Mouse (Mus musculus): ENCODE results near the gene Gla. TPM values are rescaled to one million over a fixed set of nuclear protein-coding genes. Genes with fewer than 3 reads are reported as not detected.
A peak's percentile ranks its signal among the peaks of the same experiment; 100 is the strongest.

Gene Gla
- polyA plus RNA-seq, 1 experiment from 2014 or later, result 5.0 TPM

DNA sequence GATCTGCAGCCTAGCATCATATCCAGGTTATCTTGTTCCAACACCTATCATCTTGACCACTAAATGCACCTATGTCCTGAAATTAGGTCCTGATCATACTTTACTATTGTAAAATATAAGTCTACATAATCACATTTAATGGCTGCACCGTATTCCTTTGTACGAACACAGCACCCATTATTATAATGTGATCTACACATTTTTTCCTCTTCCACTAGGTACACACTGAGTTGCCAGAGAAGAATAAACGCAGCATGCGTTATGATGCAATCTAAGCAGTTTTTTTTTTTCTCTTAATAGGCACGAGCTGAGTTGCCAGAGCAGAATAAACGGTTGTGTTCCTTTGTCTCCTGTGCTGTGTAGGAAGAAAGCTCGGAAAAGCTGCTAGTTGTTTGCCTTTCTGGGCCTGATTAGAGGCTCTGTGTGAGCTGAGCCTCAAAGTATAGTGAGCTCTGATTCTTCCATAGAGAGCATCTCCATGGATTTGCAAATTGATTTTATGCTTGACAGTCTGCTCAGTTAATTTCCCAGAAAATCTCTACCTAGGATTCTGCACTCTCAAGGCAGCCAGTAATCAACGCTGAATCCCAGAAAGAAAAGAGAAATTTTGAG lies 19.4 kb upstream of the Gla start:
- WGBS, result 32% methylated on average over 8 of the region's 8 CpGs
- Histone ChIP-seq H3K4me3 (no peak overlapping the region), H3K9me3 (no peaks in the 10 kb centered on the region), H3K27ac (replicated peaks) (peak overlapping the region; percentile 75), H3K27me3 (no peaks in the 10 kb centered on the region), H3K9ac (no peak overlapping the region), H3K4me1 (replicated peaks) (0 out of 2 replicates have a peak, but pooled peaks cover 6% of the 10 kb centered on the region), H3K36me3 (no peaks in the 10 kb centered on the region), H3K4me2 (no peak overlapping the region)
- peak; percentile 59 for ATAC-seq (ENCODE audit: low FRiP score, low read depth)

DNA sequence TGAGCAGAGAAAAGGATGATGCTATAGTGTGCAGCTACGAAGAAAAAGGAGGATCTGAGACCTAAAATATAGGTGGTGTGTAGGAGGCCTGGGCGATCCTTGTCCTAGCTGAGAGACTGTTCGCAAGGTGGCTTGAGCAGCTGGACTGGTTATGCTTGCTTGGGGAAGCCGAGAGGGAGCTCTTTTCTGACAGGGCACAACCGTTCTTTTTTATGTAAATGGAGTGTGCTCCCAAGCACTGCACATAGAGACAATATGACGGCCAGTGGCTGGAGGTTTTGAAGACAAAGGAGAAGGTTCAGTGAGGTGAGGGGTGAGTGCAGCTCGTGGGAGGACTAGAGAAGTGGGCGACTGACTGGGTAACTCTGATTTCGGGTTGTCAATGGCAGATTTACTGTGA lies 18.8 kb upstream of the Gla start:
- Histone ChIP-seq H3K27me3 (no peaks in the 10 kb centered on the region), H3K9me3 (no peaks in the 10 kb centered on the region), H3K27ac (replicated peaks) (peak overlapping the region; percentile 75), H3K4me1 (replicated peaks) (0 out of 2 replicates have a peak, but pooled peaks cover 6% of the 10 kb centered on the region), H3K9ac (no peak overlapping the region), H3K4me3 (no peak overlapping the region), H3K4me2 (no peak overlapping the region), H3K36me3 (no peaks in the 10 kb centered on the region)
- 27% methylated on average over 9 of the region's 9 CpGs for WGBS
- ATAC-seq (ENCODE audit: low FRiP score, low read depth), result no peak; the same call in 1 of the 2 replicates

DNA sequence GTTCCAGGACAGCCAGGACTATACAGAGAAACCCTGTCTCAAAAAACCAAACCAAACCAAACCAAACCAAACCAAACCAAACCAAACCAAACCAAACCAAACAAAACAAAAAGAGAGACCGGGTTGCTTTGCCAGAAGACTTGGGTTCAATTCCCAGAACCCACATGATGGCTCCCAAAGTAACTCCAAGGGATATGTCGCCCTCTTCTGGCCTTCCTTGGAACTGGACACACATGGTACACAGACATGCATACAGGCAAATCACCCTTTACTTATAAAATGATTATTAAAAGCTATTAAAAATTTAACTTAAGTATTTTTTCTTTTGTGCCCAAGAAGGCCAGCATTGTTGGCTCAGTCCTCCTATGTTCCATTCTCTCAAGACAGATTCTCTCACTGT lies 13.4 kb upstream of the Gla start:
- Histone ChIP-seq H3K4me1 (replicated peaks) (no peaks in the 10 kb centered on the region), H3K36me3 (no peaks in the 10 kb centered on the region), H3K4me2 (no peak overlapping the region), H3K4me3 (no peak overlapping the region), H3K9ac (no peak overlapping the region), H3K27ac (replicated peaks) (no peak overlapping the region), H3K27me3 (no peaks in the 10 kb centered on the region), H3K9me3 (no peaks in the 10 kb centered on the region)
- ATAC-seq (ENCODE audit: low FRiP score, low read depth), result no peak
- 73% methylated on average over 2 of the region's 2 CpGs for WGBS

DNA sequence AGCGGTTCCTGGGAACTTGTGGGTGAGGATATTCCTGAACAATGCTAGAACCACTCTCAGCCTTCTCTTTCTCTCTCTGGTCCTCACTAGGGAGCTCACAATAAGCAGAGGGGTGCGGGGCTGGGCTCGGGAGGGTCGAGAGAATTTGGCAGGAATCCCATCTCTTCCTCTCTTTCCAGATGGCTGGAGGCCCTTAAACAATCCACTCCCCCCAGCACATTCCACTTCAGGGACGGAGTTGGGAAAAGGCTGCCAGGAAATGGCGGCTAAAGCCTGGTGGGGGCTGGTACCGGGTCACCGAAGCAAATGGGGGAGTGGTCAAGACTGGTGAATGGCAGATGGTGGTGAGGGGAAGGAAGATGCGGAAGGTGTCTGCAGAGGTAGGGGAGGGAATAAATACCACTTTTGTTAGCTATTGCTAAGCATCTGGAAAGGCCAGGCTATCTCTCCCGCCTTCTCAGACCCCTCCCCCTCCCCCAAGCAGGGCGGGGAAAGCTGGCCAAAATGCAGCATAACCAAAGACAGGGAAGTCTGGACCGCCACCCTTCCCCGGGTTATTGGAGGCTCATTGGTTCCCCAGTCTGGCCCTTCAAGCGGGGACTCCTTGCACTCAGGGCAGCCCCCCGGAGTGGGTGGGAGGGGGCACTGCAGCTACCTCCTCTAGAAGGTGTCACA lies 11.5 kb upstream of the Gla start:
- Histone ChIP-seq H3K4me1 (replicated peaks) (no peaks in the 10 kb centered on the region), H3K9me3 (no peaks in the 10 kb centered on the region), H3K27me3 (no peaks in the 10 kb centered on the region), H3K4me3 (peak overlapping the region; percentile 32), H3K4me2 (peak overlapping the region; percentile 56), H3K36me3 (no peaks in the 10 kb centered on the region), H3K27ac (replicated peaks) (peak overlapping the region; percentile 79), H3K9ac (peak overlapping the region; percentile 27; the same call in 1 of the 2 replicates)
- WGBS, result 17% methylated on average over 14 of the region's 15 CpGs
- peak; percentile 91 for ATAC-seq (ENCODE audit: low FRiP score, low read depth)

DNA sequence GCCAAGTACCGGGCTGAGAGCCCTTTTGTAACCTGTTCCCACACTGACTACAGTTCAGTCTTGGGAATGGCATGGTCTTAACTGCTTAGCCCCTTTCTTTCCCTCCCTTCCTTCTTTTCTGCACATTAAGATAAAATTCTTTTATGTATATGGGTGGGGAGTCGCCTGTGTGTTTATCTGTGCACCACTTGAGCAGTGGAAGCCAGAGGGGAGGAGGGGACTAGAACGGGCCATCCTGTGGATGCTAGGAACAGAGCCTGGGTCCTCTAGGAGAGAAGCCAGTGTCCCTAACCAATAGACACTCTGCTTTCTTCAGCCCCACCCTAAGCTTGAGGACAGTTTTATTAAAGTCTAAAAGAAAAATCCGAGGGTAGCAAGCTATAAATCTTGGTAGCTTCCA lies 10.1 kb upstream of the Gla start:
- Histone ChIP-seq H3K27ac (replicated peaks) (no peak overlapping the region), H3K27me3 (no peaks in the 10 kb centered on the region), H3K4me1 (replicated peaks) (no peaks in the 10 kb centered on the region), H3K4me2 (no peak overlapping the region), H3K9ac (no peak overlapping the region), H3K9me3 (no peaks in the 10 kb centered on the region), H3K4me3 (no peak overlapping the region), H3K36me3 (no peaks in the 10 kb centered on the region)
- WGBS, result 89% methylated on average over 4 of the region's 4 CpGs
- ATAC-seq (ENCODE audit: low FRiP score, low read depth), result no peak

DNA sequence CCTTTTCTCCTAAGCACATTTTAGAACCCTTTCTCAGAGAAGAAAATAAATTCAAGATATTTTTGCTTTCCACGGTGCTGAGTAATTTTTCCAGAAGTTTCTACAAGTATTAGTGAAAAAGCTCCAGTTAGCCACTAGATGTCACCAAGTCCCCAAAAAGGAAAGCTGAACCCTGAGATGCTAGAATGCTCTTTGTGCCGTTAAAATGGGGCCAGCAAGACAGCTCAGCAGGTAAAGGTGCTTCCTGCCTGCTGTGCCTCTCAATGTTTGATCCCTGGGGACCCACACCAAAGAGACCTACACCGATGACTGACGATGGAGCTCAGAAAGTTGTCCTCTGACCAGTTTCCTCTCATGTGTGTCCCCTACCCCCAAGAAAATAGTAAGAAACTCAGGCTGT lies 8.5 kb upstream of the Gla start:
- ATAC-seq (ENCODE audit: low FRiP score, low read depth), result no peak
- H3K9me3 ChIP-seq, result no peaks in the 10 kb centered on the region
- no peak overlapping the region for H3K27ac ChIP-seq (replicated peaks)
- no peak overlapping the region for H3K9ac ChIP-seq
- 39% methylated on average over 4 of the region's 4 CpGs for WGBS
- H3K36me3 ChIP-seq, result no peaks in the 10 kb centered on the region
- H3K4me3 ChIP-seq, result no peak overlapping the region
- H3K27me3 ChIP-seq, result no peaks in the 10 kb centered on the region
- no peak overlapping the region for H3K4me2 ChIP-seq
- H3K4me1 ChIP-seq (replicated peaks), result no peaks in the 10 kb centered on the region

DNA sequence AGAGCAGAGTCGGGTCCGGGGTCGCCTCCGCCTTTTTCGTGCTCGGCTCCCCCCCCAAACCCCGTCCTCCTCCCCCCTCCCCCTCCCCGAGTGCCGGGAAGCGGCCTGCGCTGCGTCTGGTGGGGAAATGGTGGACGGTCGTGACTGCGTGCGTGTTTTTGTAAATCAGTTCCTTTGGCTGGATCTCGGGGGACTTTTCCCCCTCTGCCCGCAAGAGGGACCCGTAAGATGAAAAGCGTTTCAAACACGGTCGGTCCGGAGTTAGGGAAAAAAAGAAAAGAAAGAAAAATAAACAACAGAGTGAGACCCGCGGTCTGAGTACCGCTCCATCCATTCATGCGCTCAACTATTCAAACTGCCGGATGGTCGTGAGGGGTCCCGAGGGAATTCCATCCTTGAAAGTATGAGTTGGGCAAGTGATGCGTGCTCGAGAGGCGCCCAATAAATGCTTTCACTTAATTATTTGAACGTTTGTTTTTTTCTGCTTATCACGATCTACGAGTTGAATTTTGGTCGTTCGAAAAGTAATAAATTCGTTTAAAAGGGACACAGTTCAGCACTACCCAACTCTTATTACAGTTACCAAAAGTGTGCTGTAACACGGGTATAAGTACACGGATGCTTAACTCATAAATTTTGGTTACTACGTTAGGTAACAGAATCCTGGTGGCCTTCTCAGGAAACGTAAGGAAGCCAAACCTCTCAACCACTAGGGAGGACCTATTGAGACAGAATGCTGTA lies 625 bp upstream of the Gla start:
- Histone ChIP-seq H3K27ac (replicated peaks) (peak overlapping the region; percentile 95), H3K4me1 (replicated peaks) (peaks cover 17% of the 10 kb centered on the region; the same call in 1 of the 2 replicates), H3K9ac (peak overlapping the region; percentile 54), H3K4me3 (peak overlapping the region; percentile 55), H3K4me2 (peak overlapping the region; percentile 55), H3K27me3 (no peaks in the 10 kb centered on the region), H3K36me3 (no peaks in the 10 kb centered on the region), H3K9me3 (no peaks in the 10 kb centered on the region)
- peak; percentile 84 for ATAC-seq (ENCODE audit: low FRiP score, low read depth)
- WGBS, result 14% methylated on average over 42 of the region's 43 CpGs

DNA sequence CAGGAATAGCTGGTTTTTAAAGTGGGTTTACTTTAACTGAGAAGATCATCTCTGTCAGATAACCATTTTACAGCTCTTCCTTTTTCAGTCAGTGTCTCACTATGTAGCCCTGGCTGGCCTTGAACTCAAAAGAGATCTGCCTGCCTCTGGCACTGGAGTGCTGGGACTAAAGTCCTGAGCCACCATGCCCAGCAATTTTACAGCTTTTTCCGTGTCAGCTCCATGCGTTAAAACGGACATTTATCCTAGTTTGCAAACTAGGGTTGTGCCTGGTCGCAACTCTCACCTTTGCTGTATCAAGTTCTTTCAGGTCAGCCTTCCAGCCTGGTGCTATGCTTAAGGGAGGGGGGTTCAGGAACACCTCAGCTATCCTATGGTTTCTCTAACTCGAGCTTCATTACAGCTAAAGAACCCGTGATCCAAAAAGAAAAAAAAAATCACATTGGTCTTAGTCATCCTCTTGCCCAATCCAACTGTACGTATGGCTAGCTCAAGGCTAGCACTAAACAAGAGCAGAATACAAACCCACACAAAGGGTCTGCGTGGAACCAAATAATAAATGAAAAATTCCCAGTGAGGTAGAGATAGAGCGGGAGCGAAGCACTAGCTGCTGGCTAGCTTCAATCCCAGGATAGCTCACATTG lies 881 bp downstream of the Gla start:
- ATAC-seq (ENCODE audit: low FRiP score, low read depth), result no peak
- Histone ChIP-seq H3K27ac (replicated peaks) (peak overlapping the region; percentile 78), H3K4me3 (peak overlapping the region; percentile 55), H3K4me2 (peak overlapping the region; percentile 58), H3K4me1 (replicated peaks) (peaks cover 17% of the 10 kb centered on the region; the same call in 1 of the 2 replicates), H3K36me3 (no peaks in the 10 kb centered on the region), H3K9me3 (no peaks in the 10 kb centered on the region), H3K27me3 (no peaks in the 10 kb centered on the region), H3K9ac (peak overlapping the region; percentile 44)
- WGBS, result 33% methylated on average over 10 of the region's 10 CpGs

DNA sequence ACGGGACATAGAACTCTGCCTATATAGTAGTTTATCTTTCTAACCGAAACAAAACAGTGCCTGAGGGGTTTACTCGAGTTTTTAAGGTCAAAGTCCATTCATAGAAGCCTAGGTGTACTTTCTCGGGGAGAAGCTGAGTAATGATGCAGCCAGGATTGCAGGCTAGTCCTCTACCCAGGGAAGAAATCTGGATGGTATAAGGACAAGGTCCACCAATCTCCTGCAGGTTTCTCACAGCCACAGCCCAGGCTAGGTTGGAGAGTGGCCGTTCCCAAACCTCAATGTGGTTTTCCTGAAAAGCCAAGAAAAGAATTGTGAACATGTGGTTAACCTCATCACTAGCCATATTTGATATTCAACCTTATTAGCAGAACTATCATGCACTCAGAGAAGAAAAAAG lies 11.1 kb downstream of the Gla start:
- 72% methylated on average over 5 of the region's 5 CpGs for WGBS
- ATAC-seq (ENCODE audit: low FRiP score, low read depth), result no peak

DNA sequence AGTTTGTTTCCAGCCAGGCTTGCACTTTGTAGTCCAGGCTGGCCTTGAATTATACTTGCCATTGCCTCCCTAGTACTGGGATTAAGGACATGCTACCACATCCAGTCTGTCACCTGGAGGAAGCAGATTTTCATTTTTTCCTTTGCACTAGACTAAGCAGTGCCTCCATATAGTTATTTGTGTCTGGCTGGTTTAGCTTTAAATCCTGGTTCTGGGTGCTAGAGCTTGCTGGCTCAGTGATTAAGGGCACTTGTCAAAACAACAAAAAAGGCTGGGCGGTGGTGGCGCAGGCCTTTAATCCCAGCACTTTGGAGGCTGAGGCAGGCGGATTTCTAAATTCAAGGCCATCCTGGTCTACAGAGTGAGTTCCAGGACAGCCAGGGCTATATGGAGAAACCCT lies 11.9 kb downstream of the Gla start:
- no peak for ATAC-seq (ENCODE audit: low FRiP score, low read depth)
- H3K4me1 ChIP-seq (replicated peaks), result peaks cover 13% of the 10 kb centered on the region
- H3K9me3 ChIP-seq, result no peaks in the 10 kb centered on the region
- WGBS, result 81% methylated on average over 3 of the region's 3 CpGs
- H3K27me3 ChIP-seq, result no peaks in the 10 kb centered on the region
- peaks cover 7% of the 10 kb centered on the region; the same call in 1 of the 2 replicates for H3K36me3 ChIP-seq
- no peak overlapping the region for H3K4me3 ChIP-seq
- no peak overlapping the region for H3K9ac ChIP-seq
- no peak overlapping the region for H3K27ac ChIP-seq (replicated peaks)
- no peak overlapping the region for H3K4me2 ChIP-seq

More for the DNA sequence above, 11.1 kb downstream of the Gla start:
- H3K4me2 ChIP-seq, result no peak overlapping the region
- peaks cover 13% of the 10 kb centered on the region for H3K4me1 ChIP-seq (replicated peaks)
- H3K36me3 ChIP-seq, result peaks cover 7% of the 10 kb centered on the region; the same call in 1 of the 2 replicates
- H3K9ac ChIP-seq, result no peak overlapping the region
- no peak overlapping the region for H3K27ac ChIP-seq (replicated peaks)
- no peak overlapping the region for H3K4me3 ChIP-seq
- H3K27me3 ChIP-seq, result no peaks in the 10 kb centered on the region
- H3K9me3 ChIP-seq, result no peaks in the 10 kb centered on the region

DNA sequence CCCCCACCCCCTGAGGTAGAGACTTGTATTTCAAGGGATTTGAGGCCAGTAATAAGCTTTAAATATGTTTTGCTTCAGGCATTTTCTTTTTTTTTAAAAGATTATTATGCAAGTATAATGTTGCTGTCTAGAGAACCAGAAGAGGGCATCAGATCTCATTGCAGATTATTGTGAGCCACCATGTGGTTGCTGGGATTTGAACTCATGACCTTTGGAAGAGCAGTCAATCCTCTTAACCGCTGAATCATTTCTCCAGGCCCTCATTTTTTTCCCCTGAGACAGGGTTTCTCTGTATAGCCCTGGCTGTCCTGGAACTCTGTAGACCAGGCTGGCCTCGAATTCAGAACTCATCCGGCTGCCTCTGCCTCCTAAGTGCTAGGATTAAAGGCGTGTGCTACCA lies 12.7 kb downstream of the Gla start:
- H3K4me2 ChIP-seq, result no peak overlapping the region
- H3K9me3 ChIP-seq, result no peaks in the 10 kb centered on the region
- 79% methylated on average over 4 of the region's 4 CpGs for WGBS
- ATAC-seq (ENCODE audit: low FRiP score, low read depth), result no peak
- H3K36me3 ChIP-seq, result peaks cover 7% of the 10 kb centered on the region; the same call in 1 of the 2 replicates
- no peaks in the 10 kb centered on the region for H3K27me3 ChIP-seq
- H3K4me3 ChIP-seq, result no peak overlapping the region
- no peak overlapping the region for H3K27ac ChIP-seq (replicated peaks)
- H3K4me1 ChIP-seq (replicated peaks), result peaks cover 13% of the 10 kb centered on the region
- no peak overlapping the region for H3K9ac ChIP-seq

DNA sequence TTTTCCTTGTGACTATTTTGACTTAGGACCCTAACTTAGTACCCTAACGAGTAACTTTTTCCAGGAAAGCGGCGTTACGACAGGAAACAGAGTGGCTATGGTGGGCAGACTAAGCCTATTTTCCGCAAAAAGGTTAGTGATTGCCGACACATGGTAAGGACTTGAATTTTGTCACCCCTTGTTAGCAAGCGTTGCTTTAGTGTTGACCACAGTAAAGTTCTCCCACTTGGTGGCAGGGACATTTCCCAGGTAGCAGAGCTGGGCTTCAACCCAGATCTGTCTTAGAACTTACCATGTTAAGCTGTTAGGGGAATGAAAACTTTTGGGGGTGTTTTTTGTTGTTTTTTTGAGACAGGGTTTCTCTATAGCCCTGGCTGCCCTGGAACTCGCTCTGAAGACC lies 14.5 kb downstream of the Gla start:
- peak overlapping the region; percentile 65 for H3K4me2 ChIP-seq
- H3K27ac ChIP-seq (replicated peaks), result no peak overlapping the region
- peaks cover 7% of the 10 kb centered on the region; the same call in 1 of the 2 replicates for H3K36me3 ChIP-seq
- peak overlapping the region; percentile 47 for H3K4me3 ChIP-seq
- no peaks in the 10 kb centered on the region for H3K9me3 ChIP-seq
- H3K9ac ChIP-seq, result peak overlapping the region; percentile 51
- 39% methylated on average over 8 of the region's 8 CpGs for WGBS
- peaks cover 13% of the 10 kb centered on the region for H3K4me1 ChIP-seq (replicated peaks)
- no peaks in the 10 kb centered on the region for H3K27me3 ChIP-seq
- no peak for ATAC-seq (ENCODE audit: low FRiP score, low read depth)
